Mouse (Mus musculus) megakaryocyte, embryonic 14.5 days (primary cell): ENCODE measurements at regions not wholly inside any gene's neighbourhood (a gene's known extent, or its start where the extent isn't known, plus 50 kb on each side); places are given as distances from the start of the nearest gene placed in this dataset.
"Not testable (repeated sequence)": the region's sequence is repeated elsewhere in the genome, so short reads cannot be mapped to it uniquely, and the experiment has no call there.

Experiments
- FLI1 ChIP-seq: IDR thresholded peaks from 2 replicates; pipeline ENCODE4 v1.6.1; 2012; ENCODE audit warnings: low read length, inconsistent platforms, mixed read lengths
- GATA1 ChIP-seq: IDR thresholded peaks from 3 replicates; pipeline ENCODE4 v1.6.1; 2012; ENCODE audit warnings: mixed read lengths, low read length, inconsistent platforms, borderline replicate concordance

GRCm38 (mm10) chr14:14478159-14478558 is 77.1 kb downstream of the Olfr721-ps1 start:
- TF ChIP-seq GATA1, FLI1: not testable (repeated sequence)
